Mouse (Mus musculus) stomach, postnatal 0 days (tissue): Measurements from ENCODE around the gene Fubp1.

Source experiments
- CTCF ChIP-seq: IDR thresholded peaks from 2 replicates; pipeline ENCODE4 v1.5.1; 2016; ENCODE audit warnings: antibody characterized with exemption, low read depth, mild to moderate bottlenecking, moderate library complexity
- EP300 ChIP-seq: optimal IDR thresholded peaks from 2 replicates; pipeline ENCODE3; 2016; ENCODE audit warnings: antibody characterized with exemption

- no peak for TF ChIP-seq CTCF
- no peak for TF ChIP-seq EP300
Measured at GRCm38 (mm10) chr3:152228843-152229242, 18.6 kb downstream of the Fubp1 start.
